Mouse (Mus musculus) kidney, postnatal 14 days (tissue): ENCODE results near the gene Spata2.

ENCODE experiments used
- DNase-seq: peaks from one replicate; pipeline ENCODE4 v3.0.0; 2022; ENCODE audit warnings: mixed read lengths

The Spata2 gene

GRCm38 (mm10) chr2:167508569-167508968 lies 15.9 kb upstream of the Spata2 start:
- DNase-seq = no peak

GRCm38 (mm10) chr2:167507719-167508385 lies 15.2 kb upstream of the Spata2 start:
- DNase-seq = no peak

GRCm38 (mm10) chr2:167506546-167507260 lies 14.0 kb upstream of the Spata2 start:
- DNase-seq = no peak

- DNase-seq = no peak
Observed at GRCm38 (mm10) chr2:167505127-167505526, 12.4 kb upstream of the Spata2 start.

- peak; percentile 83 for DNase-seq
Observed at GRCm38 (mm10) chr2:167503896-167504349, 11.2 kb upstream of the Spata2 start.

GRCm38 (mm10) chr2:167503253-167503895 lies 10.7 kb upstream of the Spata2 start:
- DNase-seq = peak; percentile 93

GRCm38 (mm10) chr2:167502554-167503252 lies 10.0 kb upstream of the Spata2 start:
- no peak for DNase-seq

GRCm38 (mm10) chr2:167497272-167497671 lies 4.6 kb upstream of the Spata2 start:
- peak; percentile 58 for DNase-seq

- DNase-seq = no peak
Observed at GRCm38 (mm10) chr2:167496437-167496836, 3.8 kb upstream of the Spata2 start.

GRCm38 (mm10) chr2:167491757-167492708 lies 654 bp downstream of the Spata2 start, which contains the start of gene Rnf114:
Rnf114 (plus strand) TSS chr2:167492645.
- peak; percentile 55 for DNase-seq

GRCm38 (mm10) chr2:167490813-167491525 lies 1.7 kb downstream of the Spata2 start:
- no peak for DNase-seq

GRCm38 (mm10) chr2:167487994-167488393 lies 4.7 kb downstream of the Spata2 start:
- no peak for DNase-seq

GRCm38 (mm10) chr2:167487551-167487950 lies 5.1 kb downstream of the Spata2 start:
- DNase-seq = no peak

- no peak for DNase-seq
Observed at GRCm38 (mm10) chr2:167486573-167486972, 6.1 kb downstream of the Spata2 start.

GRCm38 (mm10) chr2:167485501-167486377 lies 6.9 kb downstream of the Spata2 start:
- peak; percentile 77 for DNase-seq

GRCm38 (mm10) chr2:167484932-167485331 lies 7.8 kb downstream of the Spata2 start:
- DNase-seq = no peak

GRCm38 (mm10) chr2:167483827-167484410 lies 8.8 kb downstream of the Spata2 start:
- no peak for DNase-seq

- DNase-seq = peak; percentile 51
Observed at GRCm38 (mm10) chr2:167483081-167483826, 9.4 kb downstream of the Spata2 start.

- no peak for DNase-seq
Observed at GRCm38 (mm10) chr2:167482681-167483080, 10.0 kb downstream of the Spata2 start.
